Mouse (Mus musculus): ENCODE data around the gene Auh. TPM values are rescaled to one million over a fixed set of nuclear protein-coding genes. Genes with fewer than 3 reads are reported as not detected.

Gene Auh
- 33.3 and 33.7 TPM in 2 replicates for polyA plus RNA-seq (2014; fragmentation: Nextera tagmentation; extraction: Ambion mirVana)

DNA sequence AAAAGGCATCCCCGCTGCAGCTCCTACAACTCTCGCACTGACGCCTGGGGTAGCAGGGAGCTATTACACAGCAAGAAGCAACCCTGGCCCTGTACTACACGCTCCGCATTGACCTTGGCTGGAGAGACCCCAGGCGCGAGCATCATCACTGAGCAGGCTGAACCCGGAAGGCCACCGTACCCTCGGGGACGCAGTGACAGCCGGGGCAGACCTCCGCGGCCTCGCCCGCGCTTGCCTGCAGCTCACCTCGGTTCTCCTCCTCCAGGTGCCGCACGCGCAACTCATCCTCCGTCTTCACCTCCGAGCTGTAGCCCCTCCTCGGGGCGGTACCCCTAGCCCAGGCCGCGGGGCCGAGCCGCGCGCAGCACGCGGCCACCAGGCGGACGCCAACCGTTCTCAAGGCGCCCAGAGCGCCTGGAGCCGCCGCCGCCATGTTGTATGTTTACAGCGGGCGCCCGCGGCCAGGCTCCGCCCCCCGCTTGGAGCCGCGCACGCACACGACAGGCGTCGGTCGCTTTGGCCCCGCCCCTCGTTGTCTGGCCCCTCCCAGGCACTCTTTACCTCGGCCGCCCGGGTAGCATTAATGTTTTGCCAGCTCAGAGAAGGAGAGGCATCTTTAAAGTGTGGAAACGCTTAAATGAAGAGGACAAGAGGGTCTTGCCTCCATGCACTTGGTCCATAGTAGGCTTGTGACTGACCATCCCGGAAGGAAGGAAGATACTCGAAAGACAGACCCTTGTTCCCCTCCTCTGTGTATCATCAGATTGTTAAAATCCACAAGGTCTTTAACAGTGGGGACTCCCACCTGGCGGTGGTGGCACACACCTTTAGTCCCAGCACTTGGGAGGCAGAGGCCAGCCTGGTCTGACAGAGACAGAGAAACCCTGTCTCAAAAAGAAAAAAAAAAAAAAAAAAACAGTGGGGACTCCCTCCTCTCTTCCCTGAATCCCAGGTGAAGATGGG lies at the start of gene Auh:
Gene Auh (minus strand): TSS at position 473 of the 963 bp plus-strand sequence.
- DNase-seq (ENCODE audit: low spot score) = peak; percentile 95
- Histone ChIP-seq H3K9me3 (ENCODE audit: control insufficient read depth, low read length) (no peaks in the 10 kb centered on the region), H3K27ac (ENCODE audit: low read depth, low read length) (peak within 1 kb of the TSS; percentile 37; the same call in 1 of the 2 replicates), H3K4me3 (ENCODE audit: low read depth, low read length) (peak within 1 kb of the TSS; percentile 82), H3K27me3 (ENCODE audit: control insufficient read depth, insufficient read depth, low read length) (no peaks in the 10 kb centered on the region), H3K4me2 (ENCODE audit: low read depth, low read length, severe bottlenecking) (peak within 1 kb of the TSS; percentile 67), H3K9ac (ENCODE audit: low read length) (peak within 1 kb of the TSS; percentile 81), H3K36me3 (ENCODE audit: control insufficient read depth, insufficient read depth, low read length) (no peaks in the 10 kb centered on the region), H3K4me1 (replicated peaks; ENCODE audit: control insufficient read depth, insufficient read depth, low read length) (peaks cover 2% of the 10 kb centered on the region; the same call in 1 of the 2 replicates)
- under 1% methylated on average over 62 of the region's 63 CpGs for WGBS
- peak; percentile 96 for ATAC-seq (replicated peaks; ENCODE audit: low FRiP score)

DNA sequence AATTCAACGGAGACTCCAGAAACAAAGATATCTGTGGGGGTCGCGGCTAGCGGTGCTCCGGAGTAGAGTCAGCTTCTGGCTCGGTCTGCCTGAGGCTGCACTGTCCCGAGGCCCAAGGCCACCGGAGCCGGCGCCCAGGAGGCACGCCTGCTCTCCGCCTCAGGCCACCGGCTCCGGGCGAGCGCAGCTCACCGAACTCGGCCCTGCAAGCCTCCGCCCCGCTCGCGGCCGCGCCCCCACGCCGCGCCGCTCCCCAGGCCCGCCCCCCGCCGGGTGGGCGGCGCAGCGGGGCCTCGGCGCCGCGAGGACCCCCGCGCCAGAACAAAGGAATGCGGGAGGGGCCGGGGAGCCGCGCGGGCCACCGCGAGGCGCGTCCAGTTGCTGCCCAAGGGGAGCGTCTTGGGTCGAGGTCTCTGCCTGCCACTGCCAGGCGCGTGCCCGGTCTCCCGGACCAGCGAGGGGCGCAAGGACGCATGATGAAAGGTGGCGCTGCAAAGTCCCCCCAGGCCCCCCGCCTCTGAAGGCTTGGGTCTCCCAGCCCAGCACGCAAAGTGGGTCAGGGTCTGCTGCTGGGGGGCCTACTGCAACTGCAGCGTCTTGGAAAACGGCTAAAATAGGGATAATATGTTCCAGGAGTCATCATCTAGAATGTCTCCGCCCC lies 49.0 kb upstream of the Auh start:
- Histone ChIP-seq H3K4me3 (ENCODE audit: low read depth, low read length) (peak overlapping the region; percentile 55), H3K9me3 (ENCODE audit: control insufficient read depth, low read length) (no peaks in the 10 kb centered on the region), H3K36me3 (ENCODE audit: control insufficient read depth, insufficient read depth, low read length) (no peaks in the 10 kb centered on the region), H3K4me2 (ENCODE audit: low read depth, low read length, severe bottlenecking) (peak overlapping the region; percentile 93), H3K9ac (ENCODE audit: low read length) (peak overlapping the region; percentile 66), H3K27me3 (ENCODE audit: control insufficient read depth, insufficient read depth, low read length) (peaks cover 24% of the 10 kb centered on the region), H3K27ac (ENCODE audit: low read depth, low read length) (peak overlapping the region; percentile 31), H3K4me1 (replicated peaks; ENCODE audit: control insufficient read depth, insufficient read depth, low read length) (peaks cover 22% of the 10 kb centered on the region)
- WGBS = under 1% methylated on average over 63 of the region's 64 CpGs
- DNase-seq (ENCODE audit: low spot score) = peak; percentile 73
- no peak for ATAC-seq (replicated peaks; ENCODE audit: low FRiP score)

DNA sequence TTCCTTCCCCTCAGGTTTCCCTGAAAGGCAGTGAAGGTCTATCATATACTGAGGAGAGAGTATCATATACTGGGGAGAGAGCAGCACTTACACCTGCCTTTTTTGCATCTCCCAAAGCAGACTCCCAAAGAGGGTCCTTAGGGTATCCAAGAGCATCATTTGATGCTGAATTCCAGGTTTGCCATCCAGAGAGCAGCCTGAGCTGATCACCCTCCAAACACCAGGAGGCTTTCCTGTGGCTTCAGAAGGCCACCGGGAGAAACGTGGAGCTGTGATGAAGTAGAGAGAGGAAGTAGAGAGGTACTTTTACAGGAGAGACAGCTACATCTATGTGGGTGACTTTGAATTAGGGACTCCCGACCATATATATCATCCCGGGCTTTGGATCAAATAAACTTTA lies 48.3 kb upstream of the Auh start:
- DNase-seq (ENCODE audit: low spot score) = no peak
- Histone ChIP-seq H3K4me2 (ENCODE audit: low read depth, low read length, severe bottlenecking) (peak overlapping the region; percentile 93; the same call in 1 of the 2 replicates), H3K4me3 (ENCODE audit: low read depth, low read length) (peak overlapping the region; percentile 55), H3K4me1 (replicated peaks; ENCODE audit: control insufficient read depth, insufficient read depth, low read length) (peaks cover 22% of the 10 kb centered on the region), H3K9me3 (ENCODE audit: control insufficient read depth, low read length) (no peaks in the 10 kb centered on the region), H3K27me3 (ENCODE audit: control insufficient read depth, insufficient read depth, low read length) (peaks cover 24% of the 10 kb centered on the region), H3K36me3 (ENCODE audit: control insufficient read depth, insufficient read depth, low read length) (no peaks in the 10 kb centered on the region), H3K27ac (ENCODE audit: low read depth, low read length) (no peak overlapping the region), H3K9ac (ENCODE audit: low read length) (no peak overlapping the region; the same call in 1 of the 2 replicates)
- no peak for ATAC-seq (replicated peaks; ENCODE audit: low FRiP score)
- WGBS = 34% methylated on average over 4 of the region's 4 CpGs

DNA sequence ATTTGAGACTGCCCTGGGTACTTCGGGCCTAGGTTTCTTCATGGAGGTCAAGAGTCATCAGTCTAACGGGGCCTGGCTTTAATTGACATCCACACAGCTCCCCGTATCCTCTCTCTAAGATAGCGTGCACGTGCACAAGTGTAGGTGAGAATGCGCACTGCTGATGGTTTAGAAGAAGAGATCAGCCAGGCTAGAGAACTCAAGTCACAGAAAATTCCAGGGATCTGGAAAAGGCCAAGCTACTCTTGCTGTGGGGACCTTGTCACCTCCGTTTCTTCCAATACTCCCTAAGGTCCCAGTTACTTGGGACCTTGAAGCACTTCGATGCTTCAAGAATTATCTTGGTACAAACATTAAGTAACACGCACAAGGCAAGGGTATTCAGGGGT lies 47.7 kb upstream of the Auh start:
- H3K9ac ChIP-seq (ENCODE audit: low read length) = no peak overlapping the region
- H3K27me3 ChIP-seq (ENCODE audit: control insufficient read depth, insufficient read depth, low read length) = peaks cover 22% of the 10 kb centered on the region
- H3K9me3 ChIP-seq (ENCODE audit: control insufficient read depth, low read length) = no peaks in the 10 kb centered on the region
- no peak overlapping the region for H3K4me2 ChIP-seq (ENCODE audit: low read depth, low read length, severe bottlenecking)
- no peak overlapping the region for H3K27ac ChIP-seq (ENCODE audit: low read depth, low read length)
- WGBS = 60% methylated on average over 9 of the region's 9 CpGs
- ATAC-seq (replicated peaks; ENCODE audit: low FRiP score) (no peak), DNase-seq (ENCODE audit: low spot score) (no peak)
- no peaks in the 10 kb centered on the region for H3K36me3 ChIP-seq (ENCODE audit: control insufficient read depth, insufficient read depth, low read length)
- no peak overlapping the region for H3K4me3 ChIP-seq (ENCODE audit: low read depth, low read length)
- H3K4me1 ChIP-seq (replicated peaks; ENCODE audit: control insufficient read depth, insufficient read depth, low read length) = peaks cover 22% of the 10 kb centered on the region

DNA sequence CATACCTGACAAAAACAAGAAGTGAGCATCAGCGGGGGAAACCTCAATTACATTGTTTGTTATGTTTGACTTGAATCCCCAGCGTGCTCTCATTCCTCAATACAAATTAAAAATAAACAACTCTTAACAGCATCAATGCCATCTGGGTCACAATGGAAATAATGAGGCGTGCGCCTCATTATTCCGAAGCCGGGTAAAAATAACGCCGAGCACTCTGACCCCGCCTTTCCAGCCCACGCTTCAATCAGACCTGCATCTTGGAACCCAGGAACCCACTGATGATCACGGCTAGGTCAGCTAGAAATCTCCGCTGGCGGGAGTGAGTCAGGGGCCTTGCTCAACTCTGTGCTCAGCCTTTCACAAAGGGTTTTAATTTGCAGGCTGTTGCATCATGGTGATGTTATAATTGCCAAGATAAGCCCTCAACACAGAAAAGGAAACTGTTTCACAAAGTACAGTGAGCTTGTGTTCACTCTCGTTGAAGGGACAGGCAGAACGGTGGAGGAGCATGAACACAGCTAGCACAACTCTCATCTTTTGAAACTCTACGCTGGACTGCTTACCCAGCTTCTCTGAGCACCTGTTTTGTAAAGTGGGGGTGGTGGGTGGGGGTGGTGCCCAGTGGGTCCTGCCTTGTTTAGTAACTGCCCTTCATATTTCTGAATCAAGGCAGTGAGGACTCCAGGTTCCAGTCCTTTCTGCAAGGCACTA lies 47.2 kb upstream of the Auh start:
- Histone ChIP-seq H3K9ac (ENCODE audit: low read length) (no peak overlapping the region), H3K4me1 (replicated peaks; ENCODE audit: control insufficient read depth, insufficient read depth, low read length) (peaks cover 22% of the 10 kb centered on the region), H3K36me3 (ENCODE audit: control insufficient read depth, insufficient read depth, low read length) (no peaks in the 10 kb centered on the region), H3K27ac (ENCODE audit: low read depth, low read length) (no peak overlapping the region), H3K4me3 (ENCODE audit: low read depth, low read length) (no peak overlapping the region), H3K27me3 (ENCODE audit: control insufficient read depth, insufficient read depth, low read length) (peaks cover 17% of the 10 kb centered on the region), H3K9me3 (ENCODE audit: control insufficient read depth, low read length) (no peaks in the 10 kb centered on the region), H3K4me2 (ENCODE audit: low read depth, low read length, severe bottlenecking) (peak overlapping the region; percentile 32; the same call in 1 of the 2 replicates)
- DNase-seq (ENCODE audit: low spot score) = peak; percentile 66
- no peak for ATAC-seq (replicated peaks; ENCODE audit: low FRiP score)
- WGBS = 11% methylated on average over 16 of the region's 16 CpGs

DNA sequence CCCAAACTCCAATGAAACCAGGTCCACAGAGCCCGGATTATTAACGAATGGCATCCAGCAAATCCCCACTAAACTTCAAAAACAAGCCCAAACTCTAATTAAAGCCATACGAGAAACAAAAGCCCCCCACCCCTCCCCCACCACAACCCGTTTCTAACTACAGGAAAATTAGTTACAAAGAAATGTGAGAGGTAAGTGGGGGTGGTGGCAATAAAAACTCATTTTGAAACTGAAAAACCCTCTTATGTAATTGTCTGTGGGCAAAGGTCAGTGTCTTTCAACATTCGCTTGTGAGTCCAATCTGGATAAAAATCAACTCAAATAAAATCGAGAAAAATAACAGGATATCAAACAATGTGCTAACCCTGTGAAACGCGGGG lies 46.6 kb upstream of the Auh start:
- Histone ChIP-seq H3K4me3 (ENCODE audit: low read depth, low read length) (no peak overlapping the region), H3K36me3 (ENCODE audit: control insufficient read depth, insufficient read depth, low read length) (no peaks in the 10 kb centered on the region), H3K9ac (ENCODE audit: low read length) (no peak overlapping the region), H3K4me1 (replicated peaks; ENCODE audit: control insufficient read depth, insufficient read depth, low read length) (peaks cover 22% of the 10 kb centered on the region), H3K27me3 (ENCODE audit: control insufficient read depth, insufficient read depth, low read length) (peaks cover 13% of the 10 kb centered on the region), H3K4me2 (ENCODE audit: low read depth, low read length, severe bottlenecking) (peak overlapping the region; percentile 32; the same call in 1 of the 2 replicates), H3K27ac (ENCODE audit: low read depth, low read length) (no peak overlapping the region), H3K9me3 (ENCODE audit: control insufficient read depth, low read length) (no peaks in the 10 kb centered on the region)
- DNase-seq (ENCODE audit: low spot score) = peak; percentile 65
- no peak for ATAC-seq (replicated peaks; ENCODE audit: low FRiP score)
- 8% methylated on average over 8 of the region's 8 CpGs for WGBS

DNA sequence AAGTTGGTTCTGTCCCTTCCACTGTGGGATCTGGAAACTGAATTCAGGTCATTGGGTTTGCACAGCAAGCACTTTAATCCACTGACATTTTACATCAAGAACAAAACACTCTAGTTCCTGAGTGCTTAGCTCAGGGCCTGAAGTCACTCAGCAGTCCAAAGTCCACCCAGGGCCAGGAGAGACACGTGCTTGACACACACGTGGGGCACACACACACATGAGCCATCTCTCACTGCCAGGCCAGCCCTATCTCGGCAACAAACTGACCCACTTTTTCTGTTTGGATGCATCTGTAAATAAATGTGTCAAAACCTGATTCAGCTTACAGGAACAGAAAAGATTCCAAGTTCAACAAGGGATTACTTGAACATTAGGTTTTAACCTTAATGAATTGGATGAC lies 45.2 kb upstream of the Auh start:
- no peak overlapping the region for H3K27ac ChIP-seq (ENCODE audit: low read depth, low read length)
- no peak overlapping the region for H3K9ac ChIP-seq (ENCODE audit: low read length)
- H3K4me2 ChIP-seq (ENCODE audit: low read depth, low read length, severe bottlenecking) = no peak overlapping the region
- peaks cover 22% of the 10 kb centered on the region for H3K4me1 ChIP-seq (replicated peaks; ENCODE audit: control insufficient read depth, insufficient read depth, low read length)
- H3K4me3 ChIP-seq (ENCODE audit: low read depth, low read length) = no peak overlapping the region
- WGBS = 79% methylated on average over 3 of the region's 3 CpGs
- no peaks in the 10 kb centered on the region for H3K9me3 ChIP-seq (ENCODE audit: control insufficient read depth, low read length)
- DNase-seq (ENCODE audit: low spot score) (no peak), ATAC-seq (replicated peaks; ENCODE audit: low FRiP score) (no peak)
- H3K36me3 ChIP-seq (ENCODE audit: control insufficient read depth, insufficient read depth, low read length) = no peaks in the 10 kb centered on the region
- peaks cover 13% of the 10 kb centered on the region; the same call in 1 of the 2 replicates for H3K27me3 ChIP-seq (ENCODE audit: control insufficient read depth, insufficient read depth, low read length)

DNA sequence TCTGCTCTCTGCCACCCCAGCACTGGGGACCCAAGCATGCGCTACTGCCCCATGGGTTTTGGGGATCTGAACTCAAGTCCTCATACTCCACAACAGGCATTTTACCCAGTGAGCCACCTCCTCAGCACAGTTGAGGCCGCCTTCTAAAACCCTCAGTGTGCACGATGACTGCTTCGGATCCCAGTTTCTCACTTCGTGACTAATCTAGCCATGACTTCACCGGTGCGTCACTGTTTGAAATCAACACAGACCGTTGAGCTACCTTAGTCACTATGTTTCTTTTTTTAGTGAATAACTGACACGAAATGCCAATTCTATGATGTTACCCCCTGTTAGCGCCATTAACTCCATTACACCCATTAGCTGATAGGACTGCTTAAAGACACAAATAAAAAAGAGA lies 43.9 kb upstream of the Auh start:
- Histone ChIP-seq H3K36me3 (ENCODE audit: control insufficient read depth, insufficient read depth, low read length) (no peaks in the 10 kb centered on the region), H3K27ac (ENCODE audit: low read depth, low read length) (no peak overlapping the region), H3K4me1 (replicated peaks; ENCODE audit: control insufficient read depth, insufficient read depth, low read length) (peaks cover 16% of the 10 kb centered on the region), H3K4me3 (ENCODE audit: low read depth, low read length) (no peak overlapping the region), H3K27me3 (ENCODE audit: control insufficient read depth, insufficient read depth, low read length) (peaks cover 7% of the 10 kb centered on the region; the same call in 1 of the 2 replicates), H3K4me2 (ENCODE audit: low read depth, low read length, severe bottlenecking) (no peak overlapping the region), H3K9ac (ENCODE audit: low read length) (no peak overlapping the region), H3K9me3 (ENCODE audit: control insufficient read depth, low read length) (no peaks in the 10 kb centered on the region)
- no peak for ATAC-seq (replicated peaks; ENCODE audit: low FRiP score)
- no peak for DNase-seq (ENCODE audit: low spot score)
- WGBS = 95% methylated on average over 10 of the region's 10 CpGs

All from forebrain, embryonic 11.5 days (tissue).